Mouse (Mus musculus) R1 (cell line): Measurements from ENCODE around the gene Fam192a.

Source experiments
- DNase-seq: peaks from one replicate; pipeline ENCODE4 v3.0.0-alpha.2; 2018; ENCODE audit warnings: low read depth, low spot score

The Fam192a gene

DNA sequence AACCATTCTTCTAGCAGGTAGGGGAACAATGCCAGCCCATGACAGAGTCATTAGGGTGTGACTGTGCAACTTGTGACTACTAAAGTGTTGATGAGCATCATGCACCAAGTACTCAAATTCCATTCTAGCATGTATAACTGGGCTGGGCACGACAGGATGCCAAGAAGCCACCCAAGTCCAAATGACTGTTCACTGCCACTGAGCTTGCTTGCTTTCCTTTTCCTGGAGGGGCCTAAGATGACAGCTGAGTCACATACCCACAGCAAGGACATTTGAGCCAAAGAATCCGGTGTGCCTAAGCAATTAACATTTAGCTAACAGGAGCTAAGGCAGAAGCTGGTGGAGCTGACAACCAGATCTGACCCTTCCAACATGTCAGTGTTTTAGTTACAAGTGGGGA lies 29.9 kb downstream of the Fam192a start:
- DNase-seq = no peak

DNA sequence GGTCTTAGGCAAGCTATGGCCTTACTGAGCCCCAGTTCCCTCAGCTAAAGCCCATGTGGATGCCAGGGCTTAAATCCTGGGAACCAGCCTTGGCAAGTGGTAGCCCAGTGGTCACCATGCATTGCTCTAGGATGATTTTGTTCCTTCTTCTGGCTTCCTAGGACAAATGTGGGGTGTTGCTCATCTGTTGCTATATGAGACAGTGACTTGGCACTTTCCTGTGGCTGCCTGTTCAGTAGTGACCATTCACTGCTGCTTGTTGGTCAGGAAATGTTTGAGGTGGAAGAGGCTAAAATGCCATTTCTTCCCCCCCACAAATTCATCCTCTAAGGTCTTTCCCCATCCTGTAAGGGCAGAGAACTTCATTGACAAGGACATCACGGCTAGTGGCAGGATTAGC lies 32.4 kb downstream of the Fam192a start:
- DNase-seq = no peak

DNA sequence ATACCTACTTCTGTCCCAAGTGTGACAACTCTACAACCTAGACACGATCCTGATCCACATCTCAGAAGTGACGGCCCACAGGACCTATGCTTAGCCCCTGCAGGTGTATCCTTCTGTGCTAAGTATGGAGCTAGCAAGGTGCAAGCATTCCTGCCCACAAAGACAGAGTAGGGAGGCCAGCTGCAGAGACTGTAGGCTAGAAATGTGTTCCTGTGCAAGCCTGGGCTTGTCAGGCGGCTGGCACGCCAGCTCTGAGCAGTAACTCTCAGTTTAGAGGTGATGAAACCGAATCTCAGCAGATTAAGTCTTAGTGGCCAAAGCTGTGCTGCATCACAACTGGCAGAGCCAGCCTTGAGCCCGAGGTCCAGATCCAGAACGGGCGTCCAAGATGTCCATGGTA lies 33.7 kb downstream of the Fam192a start:
- DNase-seq = no peak

DNA sequence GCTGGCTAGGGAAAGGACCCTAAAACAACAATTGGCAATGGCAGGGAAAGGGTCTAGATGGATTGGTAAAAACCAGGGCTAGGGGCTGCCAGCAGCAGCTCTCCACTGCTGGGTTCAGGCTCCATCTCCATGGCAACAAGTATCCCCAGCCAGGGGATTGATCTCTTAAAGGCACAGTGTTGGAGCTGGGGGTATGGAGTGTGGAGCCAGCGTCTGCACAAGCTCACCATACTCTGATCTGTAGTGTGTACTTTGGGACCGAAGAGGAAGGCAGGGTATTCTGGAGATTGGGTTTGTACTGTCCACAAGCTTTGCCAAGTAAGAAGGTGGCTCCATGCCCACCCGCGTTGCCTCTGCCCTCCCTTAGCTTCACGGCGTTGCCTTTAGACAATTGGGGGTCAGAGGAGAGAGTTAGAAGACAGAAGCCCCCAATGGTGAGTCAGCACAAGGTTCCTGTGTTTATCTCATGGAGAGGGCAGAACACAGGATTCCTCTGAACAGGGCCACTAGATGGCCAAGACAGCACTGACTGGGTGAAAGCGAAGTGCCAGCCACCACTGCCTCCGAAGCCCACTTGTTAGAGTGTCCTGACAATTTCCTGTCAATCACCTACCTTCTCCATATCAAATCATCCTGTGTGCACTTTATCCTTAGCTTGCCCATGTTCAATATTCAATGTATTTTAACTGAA lies 34.5 kb downstream of the Fam192a start:
- peak; percentile 36 for DNase-seq

- no peak for DNase-seq
These were observed 35.2 kb downstream of the Fam192a start for GRCm38 (mm10) chr8:94566446-94567158.

DNA sequence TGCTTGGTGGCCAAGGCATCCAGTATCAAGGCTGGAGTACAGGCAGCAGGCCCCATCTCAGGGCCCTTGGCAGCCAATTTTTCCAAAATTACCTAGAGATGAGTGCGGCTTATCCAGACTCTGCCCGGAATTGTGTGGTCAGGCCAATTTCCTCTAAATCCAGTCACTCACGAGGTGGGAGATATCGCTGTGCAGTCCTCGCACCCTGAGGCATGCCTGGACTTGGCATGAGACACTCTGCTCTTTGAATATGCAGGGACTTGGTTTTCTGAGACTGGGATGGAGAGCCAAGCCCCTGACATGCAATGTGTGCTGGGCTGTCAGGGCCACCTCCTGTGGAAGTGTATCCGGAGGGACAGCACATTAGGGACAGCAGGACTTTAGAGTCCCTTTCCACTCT lies 35.8 kb downstream of the Fam192a start:
- DNase-seq = no peak

DNA sequence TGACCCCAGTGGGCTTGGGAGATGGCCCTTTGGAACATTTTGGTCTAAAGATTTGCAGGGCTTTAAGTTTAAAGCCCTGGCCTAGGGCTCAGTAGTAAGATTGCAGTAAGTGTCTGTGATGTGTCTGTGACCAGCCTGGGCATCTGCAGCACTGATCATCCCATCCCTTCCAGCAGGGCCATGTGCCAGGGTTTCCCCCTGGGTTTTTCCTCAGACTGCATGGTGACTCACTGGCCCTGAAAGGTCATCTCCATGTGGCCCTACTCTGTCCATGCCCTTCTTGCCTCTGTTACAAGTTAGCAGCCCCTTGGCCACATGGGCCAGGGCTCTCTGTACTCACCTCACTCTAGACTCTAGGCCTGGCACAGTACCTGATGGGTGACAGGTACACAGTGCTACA lies 37.4 kb downstream of the Fam192a start:
- DNase-seq = no peak

GRCm38 (mm10) chr8:94561256-94561655 lies 40.5 kb downstream of the Fam192a start:
- no peak for DNase-seq

- no peak for DNase-seq
These were observed 44.5 kb downstream of the Fam192a start for GRCm38 (mm10) chr8:94557281-94557680.

- DNase-seq = no peak
These were observed 49.1 kb downstream of the Fam192a start for GRCm38 (mm10) chr8:94552696-94553095.

GRCm38 (mm10) chr8:94551471-94552422 lies 50.0 kb downstream of the Fam192a start:
- peak; percentile 75 for DNase-seq

GRCm38 (mm10) chr8:94549998-94550397 lies 51.8 kb downstream of the Fam192a start:
- no peak for DNase-seq

DNA sequence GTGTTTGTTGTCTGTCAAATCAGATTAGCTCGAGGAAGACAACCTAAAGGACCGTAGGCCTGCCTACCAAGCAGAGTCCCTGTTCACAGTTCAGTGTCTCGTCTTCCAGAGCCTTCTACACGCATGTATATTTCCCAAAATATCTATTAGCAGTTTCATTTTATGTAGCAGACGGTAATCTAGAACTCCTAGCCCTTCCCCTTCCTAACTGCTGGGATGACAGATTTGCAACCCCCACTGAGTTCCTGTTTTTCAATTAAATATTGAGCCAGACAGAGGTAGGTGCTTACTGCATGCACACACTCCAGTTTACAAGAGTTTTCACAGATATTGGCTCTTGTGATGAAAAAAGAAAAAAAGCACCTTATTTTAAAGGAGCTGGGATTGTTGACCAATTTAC lies 52.3 kb downstream of the Fam192a start:
- no peak for DNase-seq

GRCm38 (mm10) chr8:94549041-94549440 lies 52.8 kb downstream of the Fam192a start:
- DNase-seq = no peak

DNA sequence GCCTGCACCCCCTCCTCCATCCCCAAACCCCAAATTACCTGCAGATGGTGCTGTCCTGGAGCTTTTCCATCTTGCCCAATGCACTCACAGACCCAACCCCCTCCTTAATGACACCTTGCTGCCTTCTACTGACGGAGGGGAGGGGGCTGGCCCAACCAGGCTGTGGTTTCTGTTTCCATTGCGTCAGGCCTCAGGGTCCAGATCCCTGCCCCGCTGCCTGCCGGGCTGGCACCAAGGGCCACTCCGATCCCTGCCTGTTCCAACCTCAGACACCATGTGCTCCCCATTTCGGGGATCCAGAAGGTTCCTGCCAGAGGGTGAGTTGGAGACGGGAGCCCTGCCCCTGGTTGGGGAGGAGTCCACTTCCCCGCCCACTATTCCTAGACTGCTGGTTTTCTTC lies 57.8 kb downstream of the Fam192a start:
- DNase-seq = no peak

DNA sequence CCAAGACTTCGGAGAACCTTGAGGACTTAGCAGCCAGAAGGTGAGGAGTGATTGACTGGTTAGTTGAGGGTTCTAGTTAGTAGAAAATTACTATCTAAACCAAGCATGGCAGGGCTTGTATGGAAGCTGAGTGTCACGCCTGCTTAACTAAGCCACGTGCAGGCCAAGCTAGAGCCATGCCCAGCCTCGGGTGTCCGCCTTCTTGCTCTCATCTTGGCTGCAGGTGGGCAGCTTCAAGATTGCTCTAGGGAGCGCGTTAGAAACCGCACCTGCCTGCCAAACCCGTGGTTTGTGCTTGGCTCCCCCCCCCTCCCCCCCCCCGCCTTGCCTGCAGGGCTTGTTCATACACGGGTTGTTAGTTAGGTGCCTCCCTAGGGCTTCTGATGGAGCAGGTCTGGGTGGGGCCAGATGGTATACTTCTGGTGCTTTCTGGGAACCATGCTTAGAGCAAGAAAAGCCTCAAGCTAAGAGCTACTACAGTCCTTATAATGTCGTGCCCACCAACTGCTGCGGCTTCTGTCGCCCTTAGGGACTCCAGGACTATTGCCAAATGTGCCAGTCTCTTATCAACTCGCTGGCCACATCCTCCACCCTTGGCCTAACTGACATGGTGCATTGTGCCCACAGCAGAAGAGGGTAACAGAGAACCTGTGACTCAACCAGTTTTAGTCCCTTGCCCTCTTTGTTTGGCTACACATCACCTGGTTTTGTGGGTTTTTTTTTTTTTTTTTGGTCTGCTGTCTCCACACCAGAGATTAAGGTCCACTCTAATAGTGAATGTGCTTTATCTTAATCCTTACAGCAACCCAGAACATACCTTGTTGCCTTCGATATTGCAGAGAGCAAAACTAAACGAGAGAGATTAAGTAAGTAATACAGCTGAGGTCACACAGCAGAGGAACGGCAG lies 60.7 kb downstream of the Fam192a start:
- DNase-seq = no peak

DNA sequence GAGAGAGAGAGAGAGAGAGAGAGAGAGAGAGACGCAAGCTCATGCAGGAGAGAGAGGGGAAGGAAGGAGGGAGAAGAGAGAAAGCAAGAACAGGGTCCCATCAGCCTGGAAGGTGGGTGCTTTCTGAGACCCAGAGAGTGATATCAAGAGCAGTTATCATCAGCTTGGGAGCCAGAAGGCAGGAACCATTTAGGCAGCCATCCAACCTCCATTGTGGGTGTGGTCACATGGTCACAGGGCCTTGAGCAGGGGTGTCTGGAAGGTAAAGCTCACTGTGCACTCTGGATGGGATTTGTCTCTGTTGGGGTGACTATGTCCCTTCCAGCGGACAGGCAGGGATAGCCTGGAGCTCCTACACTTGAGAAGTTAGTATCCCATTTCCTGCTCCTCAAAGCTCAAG lies 61.8 kb downstream of the Fam192a start:
- no peak for DNase-seq

GRCm38 (mm10) chr8:94537456-94537855 lies 64.3 kb downstream of the Fam192a start:
- no peak for DNase-seq

DNA sequence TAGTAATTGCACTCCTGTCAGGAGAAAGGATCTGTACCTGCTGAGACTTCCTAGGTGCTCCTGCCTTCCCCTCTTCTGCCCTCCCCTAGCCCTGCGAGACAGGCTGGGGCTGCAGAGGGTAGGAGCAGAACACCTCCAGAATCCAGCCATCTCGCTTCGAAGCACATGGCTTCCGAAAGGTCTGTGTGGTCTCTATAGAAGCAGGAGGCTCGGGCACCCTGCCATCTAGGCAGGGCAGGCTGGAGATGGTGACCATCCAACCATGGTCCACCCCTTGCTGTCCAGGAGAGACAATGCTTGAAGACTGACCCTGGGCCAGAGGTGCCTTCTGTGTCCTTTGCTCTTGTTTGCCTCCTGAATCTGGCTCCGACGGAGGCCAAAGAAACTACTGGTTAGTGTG lies 66.2 kb downstream of the Fam192a start:
- no peak for DNase-seq

- DNase-seq = no peak
These were observed 67.2 kb downstream of the Fam192a start for GRCm38 (mm10) chr8:94534612-94535011.
